Mouse (Mus musculus) kidney, adult 2 months (tissue): ENCODE results near the gene 1110008L16Rik. TPM values are rescaled to one million over a fixed set of nuclear protein-coding genes. Genes with fewer than 3 reads are reported as not detected.

Source experiments
- DNase-seq: peaks from one replicate; pipeline ENCODE4 v3.0.0; 2021
- H3K27ac ChIP-seq: fragments of 200-500 bp; 2 replicates; pipeline ENCODE4 v1.5.1; 2012; ENCODE audit warnings: low read depth, low read length, control low read depth, inconsistent platforms; ENCODE audit not compliant: insufficient read depth
- H3K27me3 ChIP-seq: fragments of 200-500 bp; replicated peaks from 2 replicates; pipeline ENCODE4 v1.6.1; 2012; ENCODE audit warnings: mild to moderate bottlenecking, moderate library complexity, low read length, inconsistent platforms; ENCODE audit not compliant: control insufficient read depth, insufficient read depth
- H3K36me3 ChIP-seq: fragments of 200-500 bp; 2 replicates; pipeline ENCODE4 v1.6.1; 2012; ENCODE audit warnings: mild to moderate bottlenecking, moderate library complexity, low read length, inconsistent platforms; ENCODE audit not compliant: control insufficient read depth, insufficient read depth
- H3K4me1 ChIP-seq: fragments of 200-500 bp; 2 replicates; pipeline ENCODE4 v1.6.1; 2011; ENCODE audit warnings: low read length; ENCODE audit not compliant: control insufficient read depth, insufficient read depth
- H3K4me3 ChIP-seq: fragments of 200-500 bp; 2 replicates; pipeline ENCODE4 v1.5.1; 2011; ENCODE audit warnings: mild to moderate bottlenecking, low read depth, low read length, control low read depth; ENCODE audit not compliant: insufficient read depth
- CTCF ChIP-seq: fragments of 200-500 bp; conservative IDR thresholded peaks from 2 replicates; pipeline ENCODE4 v1.5.1; 2011; ENCODE audit warnings: low read depth, mild to moderate bottlenecking, control low read depth, low read length, moderate library complexity, mixed read lengths; ENCODE audit not compliant: insufficient read depth, insufficient read length
- POLR2A ChIP-seq: fragments of 200-500 bp; IDR thresholded peaks from one replicate; pipeline ENCODE4 v1.6.1; 2011; ENCODE audit warnings: low read depth, low read length, control low read depth
- WGBS: fragments of 180-500 bp; shearing (Covaris S2); methylation state at CpG from one replicate; pipeline ENCODE4 v1.1.7; 2018; 5-methylcytosine and 5-hydroxymethylcytosine counted together
- polyA plus RNA-seq: library from polyadenylated mRNA; depleted of rRNA; stranded (reverse); fragments of >200 nt; gene quantifications from 2 replicates; pipeline ENCODE4 v1.2.3, GENCODE M21; 2012

The 1110008L16Rik gene
- polyA plus RNA-seq, 1 experiment, result 12.5 TPM

DNA sequence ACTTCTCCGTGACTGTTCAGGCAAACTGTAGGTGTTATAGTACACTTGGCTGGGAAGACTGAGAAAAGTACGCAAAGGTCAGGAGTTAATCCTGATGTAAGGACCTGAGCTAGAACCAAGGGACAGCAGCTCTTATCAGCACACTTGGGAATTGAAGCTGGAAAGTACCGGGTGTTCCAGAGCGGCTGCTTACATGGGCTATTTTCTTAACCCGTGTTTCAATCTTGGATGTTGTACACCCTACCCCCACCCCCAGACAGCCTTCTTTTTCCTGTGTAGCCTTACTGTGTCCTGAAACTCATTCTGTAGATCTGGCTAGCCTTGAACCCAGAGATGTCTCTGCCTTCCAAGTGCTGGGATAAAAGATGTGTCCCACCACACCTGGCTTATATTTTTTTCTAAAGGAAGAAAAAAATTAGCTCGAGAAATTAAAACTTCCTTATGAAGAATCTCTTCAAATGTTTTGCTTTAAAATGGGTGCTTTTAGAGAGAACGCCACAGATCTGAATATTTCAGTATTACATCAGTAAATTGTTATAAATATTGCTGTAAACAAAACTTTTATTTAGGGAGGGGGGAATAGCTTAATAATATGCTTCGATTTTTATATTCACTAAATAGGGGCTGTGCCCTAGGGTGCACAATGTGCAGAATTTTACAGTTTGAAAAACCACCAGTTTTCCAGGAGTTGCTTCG, 98.3 kb downstream of the 1110008L16Rik start:
- Histone ChIP-seq H3K4me3 (peak overlapping the region; percentile 96), H3K27ac (peak overlapping the region; percentile 99), H3K36me3 (no peaks in the 10 kb centered on the region), H3K4me1 (peaks cover 5% of the 10 kb centered on the region; the same call in 1 of the 2 replicates), H3K27me3 (no peaks in the 10 kb centered on the region)
- peak; percentile 26 for DNase-seq
- TF ChIP-seq POLR2A, result no peak
- no peak for TF ChIP-seq CTCF
- 51% methylated on average over 9 of the region's 9 CpGs for WGBS

DNA sequence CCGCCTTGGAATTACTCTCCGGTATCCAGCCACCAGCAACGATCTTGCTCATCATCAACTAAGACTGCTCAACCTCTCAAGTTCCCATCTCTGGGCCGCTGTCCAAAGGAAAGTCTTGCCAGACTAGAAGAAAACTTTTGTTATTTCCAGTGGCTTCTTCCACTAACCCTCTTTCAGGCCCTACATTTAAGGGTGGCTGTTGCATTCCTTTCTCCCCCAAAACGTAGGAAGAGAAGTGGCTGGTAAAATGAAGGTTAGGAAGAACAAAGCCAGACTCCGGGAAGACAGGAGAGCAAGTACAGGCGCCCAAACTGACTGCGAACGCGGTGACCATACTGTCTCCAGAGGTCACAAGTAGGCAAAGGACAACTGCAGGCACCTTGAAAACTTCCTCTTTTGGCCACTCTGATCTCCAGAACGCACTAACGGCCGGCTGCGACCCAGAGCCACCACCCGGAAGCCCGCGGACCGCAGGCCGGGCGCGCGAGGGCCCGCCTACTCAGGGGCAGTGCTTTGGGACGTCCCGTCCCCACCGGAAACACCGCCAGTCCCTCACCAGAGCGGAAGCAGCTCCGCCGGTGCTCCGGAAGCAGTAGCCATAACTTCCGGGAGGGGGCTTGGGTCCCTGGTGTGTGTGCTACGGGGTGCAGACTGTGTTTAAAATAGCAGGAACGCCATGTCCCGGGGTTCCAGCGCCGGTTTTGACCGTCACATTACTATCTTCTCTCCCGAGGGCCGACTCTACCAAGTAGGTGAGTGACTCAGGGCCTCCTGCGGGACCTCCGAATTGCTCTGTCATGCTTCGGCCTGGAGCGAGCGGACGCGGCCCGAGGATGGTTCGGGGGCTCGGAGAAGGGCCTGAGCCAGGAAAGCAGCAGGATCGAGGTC, 99.1 kb downstream of the 1110008L16Rik start:
- under 1% methylated on average over 51 of the region's 51 CpGs for WGBS
- TF ChIP-seq CTCF, result no peak
- peak; percentile 85 for TF ChIP-seq POLR2A
- peak; percentile 95 for DNase-seq
- H3K4me1 ChIP-seq, result peaks cover 5% of the 10 kb centered on the region; the same call in 1 of the 2 replicates
- H3K27me3 ChIP-seq, result no peaks in the 10 kb centered on the region
- H3K4me3 ChIP-seq, result peak overlapping the region; percentile 96
- peak overlapping the region; percentile 99 for H3K27ac ChIP-seq
- H3K36me3 ChIP-seq, result no peaks in the 10 kb centered on the region

DNA sequence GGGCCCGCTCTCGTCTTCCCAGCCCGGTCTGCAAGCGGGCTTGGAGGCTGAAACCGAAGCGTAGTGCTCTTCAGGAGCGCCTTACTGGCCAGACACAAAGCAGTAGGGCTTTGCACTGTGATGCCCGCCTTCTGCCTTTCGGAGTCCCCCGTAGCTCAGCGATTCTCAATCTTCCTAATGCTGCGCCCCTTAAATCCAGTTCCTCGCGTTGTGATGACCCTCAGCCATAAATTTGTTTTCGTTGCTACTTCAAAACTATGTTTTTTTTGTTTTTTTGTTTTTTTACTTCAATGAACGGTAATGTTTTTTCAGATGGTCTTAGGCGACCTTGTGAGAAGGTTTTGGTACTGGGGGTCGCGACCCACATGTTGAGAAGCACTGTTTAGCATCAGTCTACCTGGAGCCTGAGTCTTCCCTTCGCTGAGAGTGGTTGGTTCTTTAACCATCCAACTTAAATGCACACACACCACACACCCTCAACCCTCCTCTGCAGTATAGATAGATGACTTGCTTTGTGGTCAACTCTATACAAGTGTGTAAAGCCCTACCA, 99.8 kb downstream of the 1110008L16Rik start:
- TF ChIP-seq CTCF, result no peak
- no peak for TF ChIP-seq POLR2A
- no peaks in the 10 kb centered on the region for H3K27me3 ChIP-seq
- DNase-seq, result no peak
- H3K36me3 ChIP-seq, result no peaks in the 10 kb centered on the region
- H3K27ac ChIP-seq, result peak overlapping the region; percentile 89
- peaks cover 5% of the 10 kb centered on the region; the same call in 1 of the 2 replicates for H3K4me1 ChIP-seq
- 1% methylated on average over 20 of the region's 20 CpGs for WGBS
- peak overlapping the region; percentile 96 for H3K4me3 ChIP-seq

DNA sequence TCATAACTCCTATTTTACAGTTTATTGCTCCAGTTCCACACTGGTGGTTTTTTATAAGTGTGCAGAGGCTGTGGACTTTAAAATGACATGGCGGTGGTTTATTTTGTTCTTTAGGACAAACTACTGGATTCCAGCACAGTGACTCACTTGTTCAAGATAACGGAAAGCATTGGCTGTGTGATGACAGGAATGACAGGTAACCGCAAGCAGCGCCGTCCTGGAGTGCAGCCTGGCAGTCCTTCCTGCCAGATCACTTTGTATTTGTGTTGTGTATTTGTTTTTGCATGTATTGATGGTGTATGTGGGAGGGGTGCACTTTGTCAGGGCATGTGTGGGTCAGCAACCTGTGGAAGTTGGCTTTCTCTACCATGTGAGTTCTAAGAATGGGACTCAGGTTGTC, 108.5 kb downstream of the 1110008L16Rik start:
- no peak for DNase-seq
- peaks cover 4% of the 10 kb centered on the region; the same call in 1 of the 2 replicates for H3K36me3 ChIP-seq
- no peak overlapping the region for H3K27ac ChIP-seq
- WGBS, result 88% methylated on average over 5 of the region's 5 CpGs
- H3K4me1 ChIP-seq, result no peaks in the 10 kb centered on the region
- no peak overlapping the region for H3K4me3 ChIP-seq
- TF ChIP-seq POLR2A (no peak), CTCF (no peak)
- H3K27me3 ChIP-seq, result no peaks in the 10 kb centered on the region

DNA sequence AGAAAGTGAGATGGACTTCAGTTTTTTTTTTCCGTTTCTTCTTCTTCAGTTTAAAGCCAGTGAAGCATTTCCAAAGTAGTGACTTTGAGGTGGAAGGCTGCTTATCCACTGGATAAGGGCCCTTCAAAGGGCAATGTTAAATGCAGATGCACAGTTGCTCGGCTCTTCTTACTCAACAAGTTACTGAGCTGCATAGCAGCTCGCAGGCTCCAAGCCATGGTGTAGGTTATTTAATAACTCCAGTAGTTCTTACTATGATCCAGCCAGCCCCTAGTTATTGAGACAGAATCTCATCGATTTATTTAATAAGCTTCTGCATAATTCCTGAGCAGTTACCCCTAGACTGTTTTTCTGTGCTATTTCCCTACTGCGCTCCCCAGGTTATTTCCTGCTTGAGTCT, 115.9 kb downstream of the 1110008L16Rik start:
- peaks cover 2% of the 10 kb centered on the region; the same call in 1 of the 2 replicates for H3K4me1 ChIP-seq
- peak; percentile 31 for DNase-seq
- TF ChIP-seq POLR2A (no peak), CTCF (no peak)
- no peaks in the 10 kb centered on the region for H3K27me3 ChIP-seq
- H3K27ac ChIP-seq, result peak overlapping the region; percentile 47
- H3K36me3 ChIP-seq, result peaks cover 5% of the 10 kb centered on the region
- no peak overlapping the region for H3K4me3 ChIP-seq
- 66% methylated on average over 5 of the region's 5 CpGs for WGBS

DNA sequence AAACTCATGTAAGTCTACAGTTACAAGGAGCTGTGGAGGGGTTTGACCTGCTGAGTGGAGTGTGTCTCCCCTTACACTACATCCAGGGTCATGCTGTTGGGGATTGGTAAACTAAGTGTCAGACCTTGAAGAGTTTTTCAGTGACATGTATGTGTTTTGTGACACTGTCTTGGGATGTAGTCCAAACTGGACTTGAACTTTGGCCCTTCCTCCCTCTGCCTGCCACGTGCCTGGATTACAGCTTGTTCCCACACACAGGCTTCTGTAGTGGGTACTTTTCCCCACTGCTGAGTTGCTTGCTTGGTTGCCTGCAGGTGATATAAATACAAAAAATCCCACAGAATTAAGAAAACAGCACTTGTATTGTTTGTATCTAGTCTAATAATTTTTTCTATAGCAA, 116.4 kb downstream of the 1110008L16Rik start:
- Histone ChIP-seq H3K4me1 (peaks cover 2% of the 10 kb centered on the region; the same call in 1 of the 2 replicates), H3K4me3 (no peak overlapping the region), H3K27ac (peak overlapping the region; percentile 47), H3K27me3 (no peaks in the 10 kb centered on the region), H3K36me3 (peaks cover 5% of the 10 kb centered on the region)
- TF ChIP-seq POLR2A (no peak), CTCF (no peak)
- 25% methylated on average over 1 of the region's 1 CpGs for WGBS
- DNase-seq, result peak; percentile 89

DNA sequence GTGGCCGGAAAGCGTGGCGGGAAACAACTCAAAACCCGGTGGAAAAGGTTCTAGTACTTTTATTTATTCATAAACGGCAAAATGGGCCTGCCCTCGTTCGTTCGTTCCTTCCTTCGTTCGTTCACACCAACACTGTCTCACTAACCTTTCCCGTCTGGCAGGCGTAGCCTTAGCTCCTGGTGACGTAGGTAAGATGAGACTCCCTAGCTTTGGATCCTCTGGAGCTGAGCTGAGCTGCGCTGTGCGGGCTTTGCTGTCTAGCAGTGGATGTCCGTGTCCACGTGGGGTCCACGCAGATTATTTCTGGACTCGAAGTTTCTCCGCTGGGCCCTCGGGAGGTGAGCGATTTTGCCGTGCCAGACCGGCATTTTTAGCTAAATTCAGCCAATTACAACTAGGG, 120.8 kb downstream of the 1110008L16Rik start:
- H3K36me3 ChIP-seq, result peaks cover 2% of the 10 kb centered on the region
- H3K4me3 ChIP-seq, result no peak overlapping the region
- DNase-seq, result no peak
- TF ChIP-seq POLR2A (no peak), CTCF (no peak)
- H3K27me3 ChIP-seq, result no peaks in the 10 kb centered on the region
- H3K4me1 ChIP-seq, result peaks cover 2% of the 10 kb centered on the region; the same call in 1 of the 2 replicates
- 96% methylated on average over 24 of the region's 24 CpGs for WGBS
- no peak overlapping the region for H3K27ac ChIP-seq
